Mouse (Mus musculus): ENCODE measurements around the gene Sumo2. TPM values are rescaled to one million over a fixed set of nuclear protein-coding genes. Genes with fewer than 3 reads are reported as not detected.

The Sumo2 gene
- polyA plus RNA-seq, 1 experiment from 2014 or later = 1,372 TPM

DNA sequence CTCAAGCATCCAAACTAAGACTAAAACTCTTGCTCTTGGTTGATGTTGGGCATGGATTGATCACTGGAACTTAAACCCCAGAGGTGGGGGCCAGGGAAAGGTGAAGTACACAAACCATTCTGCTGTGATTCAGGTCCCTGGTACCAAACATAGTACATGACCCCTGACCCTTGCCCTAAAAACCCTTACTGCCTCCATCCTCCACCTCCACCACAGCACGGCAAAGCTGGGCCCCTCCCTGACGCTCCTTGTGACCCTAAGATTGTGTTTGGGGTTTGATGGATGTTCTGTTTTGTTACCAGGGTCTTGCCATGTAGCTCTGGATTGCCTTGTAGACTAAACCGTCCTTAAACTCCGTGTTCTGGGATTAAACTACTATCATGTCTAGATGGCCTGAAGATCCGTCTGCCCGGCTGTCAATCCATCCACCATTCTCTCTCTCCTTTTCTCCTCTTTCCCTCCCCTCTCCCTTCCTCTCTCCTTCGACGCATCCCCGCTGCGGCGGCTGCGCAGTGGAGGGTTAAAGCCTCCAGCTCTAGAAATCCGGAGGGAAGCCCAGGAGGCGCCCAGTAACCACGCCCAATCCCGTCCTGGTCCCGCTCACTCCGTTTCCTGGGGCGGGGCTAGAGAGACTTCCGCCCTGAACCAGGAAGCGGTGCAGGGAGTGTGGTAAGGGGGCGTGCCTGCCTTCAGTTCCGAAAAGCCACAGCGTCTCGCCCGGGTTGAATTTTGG lies 60.9 kb downstream of the Sumo2 start, which contains the start of gene Armc7:
Gene Armc7, plus strand, starts transcription at position 643 of the 733 bp plus-strand sequence.
- peak within 1 kb of the TSS; percentile 94 for H3K4me3 ChIP-seq
- 1% methylated on average over 26 of the region's 26 CpGs for WGBS
- no peaks in the 10 kb centered on the region for H3K36me3 ChIP-seq
- H3K9me3 ChIP-seq = no peaks in the 10 kb centered on the region
- DNase-seq (ENCODE audit: low spot score) = peak; percentile 94
- no peaks in the 10 kb centered on the region for H3K27me3 ChIP-seq (ENCODE audit: insufficient read depth, poor library complexity, severe bottlenecking)
- peaks cover 52% of the 10 kb centered on the region for H3K4me1 ChIP-seq (replicated peaks)
- peak within 1 kb of the TSS; percentile 91 for H3K27ac ChIP-seq

DNA sequence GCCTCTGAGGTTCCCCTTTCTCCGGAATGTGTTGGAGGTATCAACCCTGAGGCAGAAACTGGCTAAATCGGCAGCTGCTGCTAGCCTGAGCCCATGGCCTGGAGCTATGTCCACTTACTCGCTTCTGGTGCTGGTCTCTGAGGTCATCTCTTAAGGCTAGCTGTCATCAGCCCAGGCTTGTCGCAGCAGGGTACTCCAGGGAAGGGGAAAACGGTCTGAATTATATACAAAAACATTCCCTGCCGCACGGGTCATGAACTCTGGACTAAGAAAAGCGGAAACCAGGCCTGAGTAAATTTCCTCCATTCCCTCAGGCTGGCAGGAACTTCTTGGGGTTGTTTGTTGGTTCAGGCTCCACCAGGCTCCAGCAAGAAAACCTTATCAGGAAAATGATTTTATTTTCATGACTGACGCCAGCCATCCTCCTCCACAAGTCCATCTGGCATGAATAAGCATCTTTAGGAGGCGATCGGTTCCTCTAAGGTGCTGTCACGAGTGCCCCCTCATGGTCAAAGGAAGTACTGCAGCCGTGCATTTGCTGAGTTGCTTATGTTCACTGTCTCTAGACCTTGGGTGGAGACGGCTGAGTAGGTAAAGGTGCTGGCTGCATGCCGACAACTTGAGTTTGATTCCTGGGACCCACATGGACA lies 62.3 kb downstream of the Sumo2 start:
- no peaks in the 10 kb centered on the region for H3K36me3 ChIP-seq
- H3K27ac ChIP-seq = peak overlapping the region; percentile 91
- peaks cover 52% of the 10 kb centered on the region for H3K4me1 ChIP-seq (replicated peaks)
- 17% methylated on average over 15 of the region's 15 CpGs for WGBS
- DNase-seq (ENCODE audit: low spot score) = peak; percentile 92
- peak overlapping the region; percentile 7; the same call in 1 of the 2 replicates for H3K4me3 ChIP-seq
- no peaks in the 10 kb centered on the region; the same call in 1 of the 2 replicates for H3K27me3 ChIP-seq (ENCODE audit: insufficient read depth, poor library complexity, severe bottlenecking)
- no peaks in the 10 kb centered on the region for H3K9me3 ChIP-seq

Other genes with a start within 250 kb of the Sumo2 start
- gene Fads6, start 238.6 kb downstream of the Sumo2 start, polyA plus RNA-seq (2016; fragmentation: Nextera tagmentation; extraction: Ambion mirVana) = 0.27 and 0.47 TPM in 2 replicates
- not detected in 2 replicates for gene Otop2, start 229.1 kb downstream of the Sumo2 start, polyA plus RNA-seq (2016; fragmentation: Nextera tagmentation; extraction: Ambion mirVana)
- 0.10 TPM in 1 of 2 replicates, not detected in the other for gene Ush1g, start 214.2 kb downstream of the Sumo2 start, polyA plus RNA-seq (2016; fragmentation: Nextera tagmentation; extraction: Ambion mirVana)
- 0.08 TPM in 1 of 2 replicates, not detected in the other for gene Otop3, start 201.5 kb downstream of the Sumo2 start, polyA plus RNA-seq (2016; fragmentation: Nextera tagmentation; extraction: Ambion mirVana)
- gene Hid1, start 168.5 kb downstream of the Sumo2 start, polyA plus RNA-seq (2016; fragmentation: Nextera tagmentation; extraction: Ambion mirVana) = 11.3 and 14.8 TPM in 2 replicates
- gene Cdr2l, start 154.4 kb downstream of the Sumo2 start, polyA plus RNA-seq (2016; fragmentation: Nextera tagmentation; extraction: Ambion mirVana) = 16.1 and 21.4 TPM in 2 replicates
- 228 and 253 TPM in 2 replicates for gene Mrpl58, start 132.5 kb downstream of the Sumo2 start, polyA plus RNA-seq (2016; fragmentation: Nextera tagmentation; extraction: Ambion mirVana)
- gene Atp5h, start 116.3 kb downstream of the Sumo2 start, polyA plus RNA-seq (2016; fragmentation: Nextera tagmentation; extraction: Ambion mirVana) = 878 and 961 TPM in 2 replicates
- gene Kctd2, start 116.1 kb downstream of the Sumo2 start, polyA plus RNA-seq (2016; fragmentation: Nextera tagmentation; extraction: Ambion mirVana) = 15.0 and 20.1 TPM in 2 replicates
- 0.08 and 0.16 TPM in 2 replicates for gene Trim80, start 95.7 kb downstream of the Sumo2 start, polyA plus RNA-seq (2016; fragmentation: Nextera tagmentation; extraction: Ambion mirVana)
- not detected in 2 replicates for gene Slc16a5, start 73.8 kb downstream of the Sumo2 start, polyA plus RNA-seq (2016; fragmentation: Nextera tagmentation; extraction: Ambion mirVana)
- gene Armc7, start 60.6 kb downstream of the Sumo2 start, polyA plus RNA-seq (2016; fragmentation: Nextera tagmentation; extraction: Ambion mirVana) = 8.1 and 10.8 TPM in 2 replicates
- 93.3 and 98.0 TPM in 2 replicates for gene Nt5c, start 44.4 kb downstream of the Sumo2 start, polyA plus RNA-seq (2016; fragmentation: Nextera tagmentation; extraction: Ambion mirVana)
- gene Jpt1, start 21.9 kb downstream of the Sumo2 start, polyA plus RNA-seq (2016; fragmentation: Nextera tagmentation; extraction: Ambion mirVana) = 778 and 995 TPM in 2 replicates
- 192 and 243 TPM in 2 replicates for gene Nup85, start 28.2 kb upstream of the Sumo2 start, polyA plus RNA-seq (2016; fragmentation: Nextera tagmentation; extraction: Ambion mirVana)
- gene Mrps7, start 67.6 kb upstream of the Sumo2 start, polyA plus RNA-seq (2016; fragmentation: Nextera tagmentation; extraction: Ambion mirVana) = 104 and 112 TPM in 2 replicates
- gene Gga3, start 67.8 kb upstream of the Sumo2 start, polyA plus RNA-seq (2016; fragmentation: Nextera tagmentation; extraction: Ambion mirVana) = 35.1 and 37.6 TPM in 2 replicates
- 16.3 and 20.6 TPM in 2 replicates for gene Mif4gd, start 76.7 kb upstream of the Sumo2 start, polyA plus RNA-seq (2016; fragmentation: Nextera tagmentation; extraction: Ambion mirVana)
- gene Slc25a19, start 92.0 kb upstream of the Sumo2 start, polyA plus RNA-seq (2016; fragmentation: Nextera tagmentation; extraction: Ambion mirVana) = 23.7 and 24.7 TPM in 2 replicates
- 92.7 and 119 TPM in 2 replicates for gene Grb2, start 172.3 kb upstream of the Sumo2 start, polyA plus RNA-seq (2016; fragmentation: Nextera tagmentation; extraction: Ambion mirVana)
- gene Tmem94, start 229.2 kb upstream of the Sumo2 start, polyA plus RNA-seq (2016; fragmentation: Nextera tagmentation; extraction: Ambion mirVana) = 42.0 and 47.4 TPM in 2 replicates

All from hindbrain, embryonic 10.5 days (tissue).